Mouse (Mus musculus): ENCODE measurements around the gene Rbpj. TPM values are rescaled to one million over a fixed set of nuclear protein-coding genes. Genes with fewer than 3 reads are reported as not detected.

The Rbpj gene
- total and polyA plus RNA-seq, 2 experiments from 2014 or later = 12.6 to 22.0 TPM

DNA sequence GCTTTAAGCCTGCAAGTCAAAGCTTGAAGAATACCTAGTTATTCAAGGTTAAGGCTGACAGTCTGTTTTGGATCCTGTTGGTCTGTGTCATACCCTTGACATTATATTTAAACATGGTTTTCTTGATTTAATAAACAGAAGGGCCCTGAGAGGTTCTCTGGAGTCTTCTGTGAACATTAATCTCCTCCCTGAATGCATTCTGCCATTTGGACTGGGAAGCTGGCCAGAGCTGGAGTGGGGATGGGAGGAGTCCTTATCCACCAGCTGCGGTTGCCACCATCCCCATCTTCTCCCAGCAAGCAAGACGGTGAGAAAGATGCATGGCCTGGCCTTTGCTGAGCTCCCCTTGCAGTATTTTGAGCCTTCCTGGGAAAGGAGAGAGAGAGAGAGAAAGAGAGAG is 220.4 kb downstream of the Rbpj start:
- WGBS = 53% methylated on average over 2 of the region's 2 CpGs
- Histone ChIP-seq H3K36me3 (replicated peaks; ENCODE audit: control insufficient read depth, insufficient read depth, low read length) (no peaks in the 10 kb centered on the region), H3K27me3 (ENCODE audit: control insufficient read depth, insufficient read depth, low read length) (0 out of 2 replicates have a peak, but pooled peaks cover 3% of the 10 kb centered on the region), H3K9ac (replicated peaks; ENCODE audit: low read depth, low read length) (no peak overlapping the region), H3K4me3 (ENCODE audit: low read depth, low read length) (no peak overlapping the region), H3K4me1 (ENCODE audit: control insufficient read depth, insufficient read depth) (no peaks in the 10 kb centered on the region), H3K4me2 (ENCODE audit: low read depth, low read length) (no peak overlapping the region), H3K27ac (ENCODE audit: low read depth) (no peak overlapping the region), H3K9me3 (replicated peaks; ENCODE audit: control insufficient read depth, low read length) (no peaks in the 10 kb centered on the region)
- TF ChIP-seq EP300 (IDR thresholded peaks at IDR 0.05; ENCODE audit: low read depth) (no peak), CTCF (IDR thresholded peaks at IDR 0.05; ENCODE audit: low read depth) (no peak)
- ATAC-seq (ENCODE audit: insufficient read depth, low read depth) = no peak
- DNase-seq (ENCODE audit: low spot score) = no peak

DNA sequence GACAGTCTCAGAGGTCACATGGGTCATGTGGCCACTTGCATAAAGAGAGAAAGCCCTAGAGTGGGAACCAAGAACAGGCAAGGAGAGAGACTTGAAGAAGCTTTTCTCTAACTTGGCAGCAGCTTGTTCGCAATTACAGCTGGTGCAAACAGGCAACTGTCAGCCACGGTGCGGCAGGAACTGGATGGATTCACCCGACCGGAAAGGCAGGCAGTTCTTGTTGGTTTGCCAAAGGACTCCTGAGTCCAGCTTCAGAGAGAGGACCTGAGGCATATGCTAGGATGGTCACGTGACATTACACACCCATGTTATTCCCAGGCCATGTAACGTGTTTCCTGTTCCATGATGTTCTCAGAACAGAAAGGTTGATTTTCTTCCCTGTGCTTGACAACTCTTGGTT is 222.4 kb downstream of the Rbpj start:
- Histone ChIP-seq H3K9me3 (replicated peaks; ENCODE audit: control insufficient read depth, low read length) (0 out of 2 replicates have a peak, but pooled peaks cover 6% of the 10 kb centered on the region), H3K36me3 (replicated peaks; ENCODE audit: control insufficient read depth, insufficient read depth, low read length) (no peaks in the 10 kb centered on the region), H3K4me3 (ENCODE audit: low read depth, low read length) (no peak overlapping the region), H3K9ac (replicated peaks; ENCODE audit: low read depth, low read length) (no peak overlapping the region), H3K4me2 (ENCODE audit: low read depth, low read length) (no peak overlapping the region), H3K27me3 (ENCODE audit: control insufficient read depth, insufficient read depth, low read length) (no peaks in the 10 kb centered on the region), H3K27ac (ENCODE audit: low read depth) (no peak overlapping the region), H3K4me1 (ENCODE audit: control insufficient read depth, insufficient read depth) (no peaks in the 10 kb centered on the region)
- WGBS = 78% methylated on average over 7 of the region's 7 CpGs
- ATAC-seq (ENCODE audit: insufficient read depth, low read depth) (no peak), DNase-seq (ENCODE audit: low spot score) (no peak)
- no peak for TF ChIP-seq EP300 (IDR thresholded peaks at IDR 0.05; ENCODE audit: low read depth)
- no peak for TF ChIP-seq CTCF (IDR thresholded peaks at IDR 0.05; ENCODE audit: low read depth)

DNA sequence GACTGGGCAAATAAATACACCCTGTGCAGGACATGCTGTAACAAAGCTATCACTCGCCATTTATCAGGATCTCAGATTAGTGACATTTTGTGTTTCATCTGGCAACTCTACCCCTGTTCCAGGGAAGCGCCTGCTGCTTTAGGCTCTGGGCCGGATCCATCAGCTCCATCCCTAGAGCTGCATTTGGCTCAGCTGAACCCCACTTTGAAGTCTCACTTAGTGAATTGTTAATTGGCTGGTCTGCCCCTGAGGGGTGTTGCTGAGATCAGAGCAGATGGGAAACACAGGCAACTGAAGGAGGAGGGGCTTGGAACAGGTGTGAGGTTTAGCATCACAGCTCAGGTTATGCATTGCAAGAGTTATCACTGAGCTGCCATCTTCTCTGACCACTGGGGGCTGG is 225.6 kb downstream of the Rbpj start:
- H3K4me1 ChIP-seq (ENCODE audit: control insufficient read depth, insufficient read depth) = no peaks in the 10 kb centered on the region
- H3K27ac ChIP-seq (ENCODE audit: low read depth) = 0 out of 2 replicates have a peak overlapping the region, but pooled peaks have one; percentile 1
- no peak overlapping the region for H3K4me2 ChIP-seq (ENCODE audit: low read depth, low read length)
- 0 out of 2 replicates have a peak, but pooled peaks cover 6% of the 10 kb centered on the region for H3K9me3 ChIP-seq (replicated peaks; ENCODE audit: control insufficient read depth, low read length)
- H3K4me3 ChIP-seq (ENCODE audit: low read depth, low read length) = no peak overlapping the region
- ATAC-seq (ENCODE audit: insufficient read depth, low read depth) (no peak), DNase-seq (ENCODE audit: low spot score) (no peak)
- 53% methylated on average over 3 of the region's 3 CpGs for WGBS
- no peak overlapping the region for H3K9ac ChIP-seq (replicated peaks; ENCODE audit: low read depth, low read length)
- TF ChIP-seq EP300 (IDR thresholded peaks at IDR 0.05; ENCODE audit: low read depth) (no peak), CTCF (IDR thresholded peaks at IDR 0.05; ENCODE audit: low read depth) (no peak)
- no peaks in the 10 kb centered on the region for H3K27me3 ChIP-seq (ENCODE audit: control insufficient read depth, insufficient read depth, low read length)
- H3K36me3 ChIP-seq (replicated peaks; ENCODE audit: control insufficient read depth, insufficient read depth, low read length) = no peaks in the 10 kb centered on the region

DNA sequence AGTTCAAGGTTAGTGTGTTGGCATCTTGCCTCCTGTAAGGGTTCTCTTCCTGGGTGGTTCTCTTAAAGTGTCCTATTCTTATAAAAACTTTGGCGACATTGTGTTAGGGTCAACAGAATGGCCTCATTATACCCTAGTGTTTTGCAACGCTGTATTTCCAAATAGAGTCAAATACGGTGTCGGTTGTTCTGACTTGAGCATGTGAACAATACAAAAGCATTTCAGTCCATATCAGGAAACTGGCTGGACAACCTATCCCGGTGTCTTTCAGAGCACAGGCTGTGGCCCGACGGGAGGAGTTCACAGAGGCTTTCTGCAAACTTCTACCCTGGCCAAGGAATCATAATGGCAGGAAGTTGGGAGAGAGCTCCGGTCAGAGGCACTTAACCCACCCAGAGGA is 226.1 kb downstream of the Rbpj start:
- Histone ChIP-seq H3K4me3 (ENCODE audit: low read depth, low read length) (no peak overlapping the region), H3K27ac (ENCODE audit: low read depth) (0 out of 2 replicates have a peak overlapping the region, but pooled peaks have one; percentile 1), H3K9me3 (replicated peaks; ENCODE audit: control insufficient read depth, low read length) (0 out of 2 replicates have a peak, but pooled peaks cover 6% of the 10 kb centered on the region), H3K27me3 (ENCODE audit: control insufficient read depth, insufficient read depth, low read length) (no peaks in the 10 kb centered on the region), H3K36me3 (replicated peaks; ENCODE audit: control insufficient read depth, insufficient read depth, low read length) (no peaks in the 10 kb centered on the region), H3K4me2 (ENCODE audit: low read depth, low read length) (no peak overlapping the region), H3K4me1 (ENCODE audit: control insufficient read depth, insufficient read depth) (no peaks in the 10 kb centered on the region), H3K9ac (replicated peaks; ENCODE audit: low read depth, low read length) (no peak overlapping the region)
- no peak for TF ChIP-seq EP300 (IDR thresholded peaks at IDR 0.05; ENCODE audit: low read depth)
- TF ChIP-seq CTCF (IDR thresholded peaks at IDR 0.05; ENCODE audit: low read depth) = no peak
- 65% methylated on average over 8 of the region's 8 CpGs for WGBS
- DNase-seq (ENCODE audit: low spot score) = no peak
- ATAC-seq (ENCODE audit: insufficient read depth, low read depth) = no peak

DNA sequence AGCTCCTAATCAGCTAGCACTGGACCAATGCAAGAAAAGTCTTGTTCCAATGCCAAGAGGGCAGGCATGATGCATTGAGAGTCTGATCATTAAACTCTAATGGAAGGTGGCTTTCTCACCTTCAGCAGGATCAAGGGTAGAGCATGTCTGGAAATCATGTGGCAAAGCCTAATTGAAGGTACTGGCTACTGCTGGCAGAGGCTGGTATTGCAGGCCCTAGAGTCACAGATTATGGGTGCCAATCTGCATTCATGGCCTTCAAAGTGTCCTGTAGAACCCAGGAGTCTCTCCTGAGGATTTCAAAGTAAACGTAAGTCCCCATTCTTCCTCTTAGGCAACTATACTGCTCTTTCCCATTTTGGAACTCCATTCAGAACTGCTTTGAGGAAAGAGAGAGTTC is 226.7 kb downstream of the Rbpj start:
- H3K4me1 ChIP-seq (ENCODE audit: control insufficient read depth, insufficient read depth) = no peaks in the 10 kb centered on the region
- no peak for ATAC-seq (ENCODE audit: insufficient read depth, low read depth)

DNA sequence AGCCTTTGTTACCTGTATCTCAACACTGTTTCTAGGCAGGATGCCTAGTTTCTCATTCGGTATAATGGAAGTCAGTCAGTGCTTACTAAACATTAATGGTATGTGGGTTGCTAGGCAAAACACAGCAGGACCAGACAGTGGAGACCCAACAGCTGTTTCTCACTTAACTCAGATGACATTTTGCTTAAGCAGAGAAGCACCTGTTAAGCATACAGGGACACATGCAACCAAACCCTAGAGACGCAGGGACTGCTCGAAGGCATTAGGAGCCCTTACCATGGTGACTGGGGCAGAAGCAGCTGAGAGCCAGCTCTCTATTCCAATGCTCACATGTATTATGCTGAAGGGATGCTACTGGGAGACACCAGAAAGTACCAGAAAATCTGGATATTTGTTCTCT is 230.7 kb downstream of the Rbpj start:
- Histone ChIP-seq H3K9ac (replicated peaks; ENCODE audit: low read depth, low read length) (no peak overlapping the region), H3K27me3 (ENCODE audit: control insufficient read depth, insufficient read depth, low read length) (no peaks in the 10 kb centered on the region), H3K27ac (ENCODE audit: low read depth) (no peak overlapping the region), H3K4me1 (ENCODE audit: control insufficient read depth, insufficient read depth) (no peaks in the 10 kb centered on the region), H3K4me3 (ENCODE audit: low read depth, low read length) (no peak overlapping the region), H3K9me3 (replicated peaks; ENCODE audit: control insufficient read depth, low read length) (0 out of 2 replicates have a peak, but pooled peaks cover 6% of the 10 kb centered on the region), H3K36me3 (replicated peaks; ENCODE audit: control insufficient read depth, insufficient read depth, low read length) (no peaks in the 10 kb centered on the region), H3K4me2 (ENCODE audit: low read depth, low read length) (no peak overlapping the region)
- WGBS = 55% methylated on average over 3 of the region's 3 CpGs
- ATAC-seq (ENCODE audit: insufficient read depth, low read depth) (no peak), DNase-seq (ENCODE audit: low spot score) (no peak)
- TF ChIP-seq CTCF (IDR thresholded peaks at IDR 0.05; ENCODE audit: low read depth) = no peak
- TF ChIP-seq EP300 (IDR thresholded peaks at IDR 0.05; ENCODE audit: low read depth) = no peak

More for the DNA sequence above, 226.7 kb downstream of the Rbpj start:
- Histone ChIP-seq H3K27ac (ENCODE audit: low read depth) (no peak overlapping the region), H3K4me2 (ENCODE audit: low read depth, low read length) (no peak overlapping the region), H3K4me3 (ENCODE audit: low read depth, low read length) (no peak overlapping the region), H3K9me3 (replicated peaks; ENCODE audit: control insufficient read depth, low read length) (0 out of 2 replicates have a peak, but pooled peaks cover 6% of the 10 kb centered on the region), H3K36me3 (replicated peaks; ENCODE audit: control insufficient read depth, insufficient read depth, low read length) (no peaks in the 10 kb centered on the region), H3K27me3 (ENCODE audit: control insufficient read depth, insufficient read depth, low read length) (no peaks in the 10 kb centered on the region), H3K9ac (replicated peaks; ENCODE audit: low read depth, low read length) (no peak overlapping the region)
- no peak for TF ChIP-seq CTCF (IDR thresholded peaks at IDR 0.05; ENCODE audit: low read depth)
- no peak for TF ChIP-seq EP300 (IDR thresholded peaks at IDR 0.05; ENCODE audit: low read depth)
- 100% methylated on average over 1 of the region's 1 CpGs for WGBS
- no peak for DNase-seq (ENCODE audit: low spot score)
